Mouse (Mus musculus) heart, postnatal 14 days (tissue): ENCODE measurements at regions not wholly inside any gene's neighbourhood (a gene's known extent, or its start where the extent isn't known, plus 50 kb on each side); places are given as distances from the start of the nearest gene placed in this dataset.
A peak's percentile ranks its signal among the peaks of the same experiment; 100 is the strongest.
"Not testable (repeated sequence)": the region's sequence is repeated elsewhere in the genome, so short reads cannot be mapped to it uniquely, and the experiment has no call there.

ENCODE experiments used
- DNase-seq, 2 experiments: peaks; one replicate each; pipeline ENCODE4 v3.0.0; 2021 to 2022
- intact Hi-C: fragments of 180-260 bp; cut with DNase I; formaldehyde crosslinking; loops from one replicate; pipeline ENCODE4 v1.15.1; 2025

GRCm38 (mm10) chr14:102810121-102810921, 172.1 kb downstream of the Kctd12 start:
- intact Hi-C loops, result loop anchor here (5.0 kb wide), 1 partner anchor 87 kb away; no protein-coding TSS in a partner anchor
- peak; percentile 49 to 52 for DNase-seq

- intact Hi-C loops, result loop anchor here (5.0 kb wide), 1 partner anchor 76 kb away; no protein-coding TSS in a partner anchor
- peak; percentile 30 to 42 for DNase-seq
Measured at GRCm38 (mm10) chr14:102805936-102806923, 176.2 kb downstream of the Kctd12 start.

- intact Hi-C loops, result loop anchor here (2.0 kb wide), 1 partner anchor 187 kb away; the partner anchor contains the start of gene Kctd12
- no peak for DNase-seq
Measured at GRCm38 (mm10) chr14:102795676-102796075, 186.8 kb downstream of the Kctd12 start.

GRCm38 (mm10) chr14:102794898-102795297, 187.5 kb downstream of the Kctd12 start:
- intact Hi-C loops, result loop anchor here (2.0 kb wide), 1 partner anchor 188 kb away; the partner anchor contains the start of gene Kctd12
- DNase-seq, result peak in 1 of 2 experiments; percentile 11

- no peak for DNase-seq
- intact Hi-C loops, result loop anchor here (2.0 kb wide), 1 partner anchor 189 kb away; the partner anchor contains the start of gene Kctd12
Measured at GRCm38 (mm10) chr14:102793753-102794152, 188.7 kb downstream of the Kctd12 start.

- intact Hi-C loops, result no loop called here
- no peak for DNase-seq
Measured at GRCm38 (mm10) chr14:102790916-102791315, 191.5 kb downstream of the Kctd12 start.

GRCm38 (mm10) chr14:102782227-102782626, 200.2 kb downstream of the Kctd12 start:
- DNase-seq, result no peak
- intact Hi-C loops, result no loop called here

GRCm38 (mm10) chr14:102769716-102770115, 212.7 kb downstream of the Kctd12 start:
- DNase-seq, result peak; percentile 47 to 60
- intact Hi-C loops, result no loop called here

- peak; percentile 33 to 48 for DNase-seq
- intact Hi-C loops, result no loop called here
Measured at GRCm38 (mm10) chr14:102748687-102749086, 233.8 kb downstream of the Kctd12 start.

- intact Hi-C loops, result no loop called here
- DNase-seq, result no peak
Measured at GRCm38 (mm10) chr14:102742331-102742730, 240.1 kb downstream of the Kctd12 start.

GRCm38 (mm10) chr14:102736656-102737055, 245.8 kb downstream of the Kctd12 start:
- intact Hi-C loops, result no loop called here
- no peak for DNase-seq

GRCm38 (mm10) chr14:102733718-102734117, 248.7 kb downstream of the Kctd12 start:
- intact Hi-C loops, DNase-seq: not testable (repeated sequence)

GRCm38 (mm10) chr14:102731746-102732145, 250.7 kb downstream of the Kctd12 start:
- intact Hi-C loops, result no loop called here
- no peak for DNase-seq

- intact Hi-C loops, result no loop called here
Measured at GRCm38 (mm10) chr14:102722633-102723032, 259.8 kb downstream of the Kctd12 start.

GRCm38 (mm10) chr14:102718558-102718957, 263.9 kb downstream of the Kctd12 start:
- intact Hi-C loops, result no loop called here
- DNase-seq, result peak; percentile 2 to 4

More at GRCm38 (mm10) chr14:102722633-102723032, 259.8 kb downstream of the Kctd12 start:
- DNase-seq, result no peak

- intact Hi-C loops, result no loop called here
- DNase-seq, result no peak
Measured at GRCm38 (mm10) chr14:102712600-102712999, 269.8 kb downstream of the Kctd12 start.

- intact Hi-C loops, result no loop called here
- DNase-seq, result no peak
Measured at GRCm38 (mm10) chr14:102706704-102707336, 275.6 kb downstream of the Kctd12 start.

- intact Hi-C loops, result no loop called here
- DNase-seq, result no peak
Measured at GRCm38 (mm10) chr14:102701108-102701507, 281.3 kb downstream of the Kctd12 start.

GRCm38 (mm10) chr14:102700457-102700856, 282.0 kb downstream of the Kctd12 start:
- DNase-seq, result no peak
- intact Hi-C loops, result no loop called here

GRCm38 (mm10) chr14:102699015-102699414, 283.4 kb downstream of the Kctd12 start:
- intact Hi-C loops, result no loop called here
- no peak for DNase-seq
